Mouse (Mus musculus): Measurements from ENCODE around the gene Lmln.

- no peak for TF ChIP-seq POLR2A (IDR thresholded peaks at IDR 0.05; ENCODE audit: low read depth, low read length)
- TF ChIP-seq CTCF (IDR thresholded peaks at IDR 0.05; ENCODE audit: extremely low read depth, insufficient read length, insufficient replicate concordance, low read depth, low read length): no peak
Observed at GRCm38 (mm10) chr16:33026357-33026756, 36.0 kb upstream of the Lmln start.

Measured in small intestine, adult 2 months (tissue).